Comparison of ENCODE assay signal across 8 mouse cellular contexts in genomic region chr13:105444238-105444894, GRCm38 (mm10). TPM values are rescaled to one million over a fixed set of nuclear protein-coding genes. Genes with fewer than 3 reads are reported as not detected.
A peak's percentile ranks its signal among the peaks of the same experiment; 100 is the strongest.
DNase-seq lines count a peak whose midpoint lies in the region; ATAC-seq and TF ChIP-seq lines count a peak whose summit lies in the region.

No protein-coding gene starts in this region.

- H3K36me3 ChIP-seq in E14TG2a.4 (ENCODE audit: insufficient read depth, low read length) = no peaks in the 10 kb centered on the region
- H3K36me3 ChIP-seq in hindbrain, embryonic 12.5 days = no peaks in the 10 kb centered on the region

- H3K9ac ChIP-seq in hindbrain, embryonic 12.5 days = peak overlapping the region; percentile 14; the same call in 1 of the 2 replicates

- no peak for TF ChIP-seq CTCF in E14TG2a.4 (conservative IDR thresholded peaks at IDR 0.05; ENCODE audit: low read length)

- peaks cover 20% of the 10 kb centered on the region for H3K4me1 ChIP-seq in E14TG2a.4 (replicated peaks; ENCODE audit: low read depth, low read length)
- peaks cover 15% of the 10 kb centered on the region for H3K4me1 ChIP-seq in hindbrain, embryonic 12.5 days

- H3K27ac ChIP-seq in hindbrain, embryonic 12.5 days = no peak overlapping the region

- H3K4me3 ChIP-seq in E14TG2a.4 (replicated peaks; ENCODE audit: low read length) = peak overlapping the region; percentile 75
- H3K4me3 ChIP-seq in hindbrain, embryonic 12.5 days = peak overlapping the region; percentile 36

- peak; percentile 75 for ATAC-seq in hindbrain, embryonic 12.5 days (ENCODE audit: low FRiP score)

- peak; percentile 50 for DNase-seq in brain, adult 2 months (ENCODE audit: low read depth, low spot score)
- peak; percentile 7 for DNase-seq in mesoderm, embryonic 11.5 days (ENCODE audit: low read depth, low spot score)
- DNase-seq in lung, postnatal 10 days = no peak
- DNase-seq in adrenal gland, postnatal 25 days = no peak
- DNase-seq in gastrocnemius, postnatal 4 days (ENCODE audit: low spot score in 2 of 2) = no peak
- no peak for DNase-seq in heart, postnatal 25 days (ENCODE audit: low spot score)

- intact Hi-C loops in heart, postnatal 25 days (cut with DNase I) = loop anchor here (10.0 kb wide), 1 partner anchor 1470 kb away; no protein-coding TSS in a partner anchor

- no peaks in the 10 kb centered on the region for H3K9me3 ChIP-seq in E14TG2a.4 (ENCODE audit: low read length)
- H3K9me3 ChIP-seq in hindbrain, embryonic 12.5 days (replicated peaks) = no peaks in the 10 kb centered on the region

- WGBS in hindbrain, embryonic 12.5 days = under 1% methylated on average over 39 of the region's 39 CpGs

- H3K27me3 ChIP-seq in E14TG2a.4 (ENCODE audit: insufficient read depth, low read length) = peaks cover 50% of the 10 kb centered on the region
- H3K27me3 ChIP-seq in hindbrain, embryonic 12.5 days = peaks cover 44% of the 10 kb centered on the region

- H3K4me2 ChIP-seq in hindbrain, embryonic 12.5 days (replicated peaks) = peak overlapping the region; percentile 57

RNA-seq across cellular contexts. Expression of gene Htr1a, which starts 0.9 kb away (rescaled TPM):
- polyA plus RNA-seq in hindbrain, embryonic 12.5 days (2016; fragmentation: Nextera tagmentation; extraction: Ambion mirVana) = 0.75 and 1.4 TPM in 2 replicates
- total RNA-seq in adrenal gland, postnatal 25 days (2021) = not detected in 2 replicates
- not detected for total RNA-seq in gastrocnemius, postnatal 4 days (2021)
- total RNA-seq in heart, postnatal 25 days (2021) = not detected

Comparison
In these comparisons a context has a peak if more than half of its experiments do, and no peak if none do; other contexts are left out.
1. DNase-seq: peak in brain, adult 2 months (single experiment) and mesoderm, embryonic 11.5 days (single experiment); none in lung, postnatal 10 days (single experiment), adrenal gland, postnatal 25 days (single experiment), gastrocnemius, postnatal 4 days (0 of 2) and heart, postnatal 25 days (single experiment).